10 mouse cellular contexts compared by ENCODE assay signal in the genomic region with DNA sequence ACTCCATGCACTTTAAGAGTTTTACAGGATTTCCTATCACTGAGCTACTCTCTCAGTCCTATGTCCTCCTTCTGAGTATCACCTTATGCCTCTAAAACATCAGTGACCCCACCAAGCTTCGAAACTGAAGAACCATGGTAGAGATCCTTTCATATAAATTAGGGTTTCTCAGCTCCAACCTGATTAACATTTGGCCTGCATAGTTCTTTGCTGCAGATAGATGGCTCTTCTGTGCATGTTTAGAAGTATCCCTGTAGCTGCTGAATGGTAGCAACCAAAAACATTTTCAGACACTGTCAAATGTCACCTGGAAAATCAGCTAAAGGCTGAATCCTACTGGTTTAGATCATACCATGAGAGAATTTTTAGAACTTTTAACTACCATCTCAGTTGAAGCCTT. TPM values are rescaled to one million over a fixed set of nuclear protein-coding genes. Genes with fewer than 3 reads are reported as not detected.
DNase-seq lines count a peak whose midpoint lies in the region; ATAC-seq and TF ChIP-seq lines count a peak whose summit lies in the region.
"Had no signal": no experiment of that assay in that cellular context is flagged by ENCODE, and none has a peak within 500 bp of the region (broad histone marks: within the 10 kb centered on the region; RNA-seq: fewer than 3 reads in every experiment).

No protein-coding gene starts in this region.

- peak overlapping the region; percentile 89 for H3K4me2 ChIP-seq in heart, embryonic 12.5 days
- H3K4me2 ChIP-seq in neural tube, embryonic 12.5 days (replicated peaks), result peak overlapping the region; percentile 77; the same call in 1 of the 2 replicates
- peak overlapping the region; percentile 88 for H3K4me2 ChIP-seq in liver, embryonic 13.5 days
- H3K4me2 ChIP-seq in stomach, postnatal 0 days (replicated peaks; ENCODE audit: low read depth), result no peak overlapping the region; the same call in 1 of the 2 replicates

- no peak for TF ChIP-seq EP300 in stomach, postnatal 0 days (optimal IDR thresholded peaks at IDR 0.05)

- peak overlapping the region; percentile 10; the same call in 1 of the 2 replicates for H3K4me3 ChIP-seq in heart, embryonic 12.5 days
- no peak overlapping the region for H3K4me3 ChIP-seq in neural tube, embryonic 12.5 days
- peak overlapping the region; percentile 96 for H3K4me3 ChIP-seq in liver, embryonic 13.5 days (replicated peaks)
- H3K4me3 ChIP-seq in stomach, postnatal 0 days (ENCODE audit: low read depth, low read length), result no peak overlapping the region

- ATAC-seq in heart, embryonic 12.5 days (ENCODE audit: insufficient number of reproducible peaks, low FRiP score), result no peak
- ATAC-seq in neural tube, embryonic 12.5 days (ENCODE audit: low FRiP score, low read depth), result no peak
- no peak for ATAC-seq in liver, embryonic 13.5 days (ENCODE audit: low read depth)
- no peak for ATAC-seq in stomach, postnatal 0 days (ENCODE audit: low FRiP score, low TSS enrichment)
- ATAC-seq in erythroid progenitor cell, adult 5-6 weeks (replicated peaks; ENCODE audit: low FRiP score, poor library complexity, severe bottlenecking), result no peak

- peaks cover 40% of the 10 kb centered on the region for H3K36me3 ChIP-seq in heart, embryonic 12.5 days
- H3K36me3 ChIP-seq in neural tube, embryonic 12.5 days, result peaks cover 31% of the 10 kb centered on the region
- peaks cover 54% of the 10 kb centered on the region for H3K36me3 ChIP-seq in liver, embryonic 13.5 days
- no peaks in the 10 kb centered on the region for H3K36me3 ChIP-seq in stomach, postnatal 0 days (ENCODE audit: control insufficient read depth, insufficient read depth, low read length)

- no peak overlapping the region for H3K27ac ChIP-seq in heart, embryonic 12.5 days (ENCODE audit: poor library complexity, severe bottlenecking)
- H3K27ac ChIP-seq in neural tube, embryonic 12.5 days, result no peak overlapping the region
- H3K27ac ChIP-seq in liver, embryonic 13.5 days, result no peak overlapping the region; the same call in 1 of the 2 replicates
- H3K27ac ChIP-seq in stomach, postnatal 0 days (replicated peaks), result no peak overlapping the region

- no peak for DNase-seq in heart, adult 18-20 months
- no peak for DNase-seq in neural tube, embryonic 10.5 days (ENCODE audit: extremely low spot score, low spot score)
- no peak for DNase-seq in liver, embryonic 13.5 days
- no peak for DNase-seq in stomach, postnatal 0 days (ENCODE audit: low spot score)
- DNase-seq in spleen, postnatal 10 days (ENCODE audit: low spot score in 2 of 2), result no peak
- DNase-seq: kidney, postnatal 14 days; thymus, adult 18-20 months had no signal

- peaks cover 21% of the 10 kb centered on the region for H3K4me1 ChIP-seq in heart, embryonic 12.5 days (replicated peaks)
- peaks cover 23% of the 10 kb centered on the region for H3K4me1 ChIP-seq in neural tube, embryonic 12.5 days
- H3K4me1 ChIP-seq in liver, embryonic 13.5 days (replicated peaks), result peaks cover 45% of the 10 kb centered on the region
- H3K4me1 ChIP-seq in stomach, postnatal 0 days (replicated peaks; ENCODE audit: control insufficient read depth, insufficient read depth), result peaks cover 7% of the 10 kb centered on the region; the same call in 1 of the 2 replicates

- 92% methylated on average over 1 of the region's 1 CpGs for WGBS in heart, embryonic 12.5 days
- WGBS in neural tube, embryonic 12.5 days, result 95% methylated on average over 1 of the region's 1 CpGs
- 88% methylated on average over 1 of the region's 1 CpGs for WGBS in liver, embryonic 13.5 days (ENCODE audit: insufficient replicate concordance)
- WGBS in stomach, postnatal 0 days, result 98% methylated on average over 1 of the region's 1 CpGs

- no peaks in the 10 kb centered on the region for H3K9me3 ChIP-seq in heart, embryonic 12.5 days (replicated peaks)
- no peaks in the 10 kb centered on the region for H3K9me3 ChIP-seq in neural tube, embryonic 12.5 days
- no peaks in the 10 kb centered on the region for H3K9me3 ChIP-seq in liver, embryonic 13.5 days (replicated peaks)
- no peaks in the 10 kb centered on the region for H3K9me3 ChIP-seq in stomach, postnatal 0 days (ENCODE audit: control insufficient read depth, low read length)

- no peaks in the 10 kb centered on the region for H3K27me3 ChIP-seq in heart, embryonic 12.5 days (replicated peaks)
- no peaks in the 10 kb centered on the region for H3K27me3 ChIP-seq in neural tube, embryonic 12.5 days (replicated peaks)
- no peaks in the 10 kb centered on the region for H3K27me3 ChIP-seq in liver, embryonic 13.5 days
- H3K27me3 ChIP-seq in stomach, postnatal 0 days (ENCODE audit: control insufficient read depth, insufficient read depth, low read length), result no peaks in the 10 kb centered on the region

- TF ChIP-seq CTCF in stomach, postnatal 0 days (IDR thresholded peaks at IDR 0.05; ENCODE audit: low read depth), result peak; percentile 25; the same call in 1 of the 2 replicates

- no peak overlapping the region for H3K9ac ChIP-seq in heart, embryonic 12.5 days
- H3K9ac ChIP-seq in neural tube, embryonic 12.5 days, result no peak overlapping the region
- peak overlapping the region; percentile 95; the same call in 1 of the 2 replicates for H3K9ac ChIP-seq in liver, embryonic 13.5 days
- H3K9ac ChIP-seq in stomach, postnatal 0 days (ENCODE audit: low read length), result no peak overlapping the region

RNA-seq across cellular contexts. Expression of gene Wdr77, which starts 1.9 kb away (rescaled TPM):
- polyA plus RNA-seq in heart, embryonic 12.5 days (2016; fragmentation: Nextera tagmentation; extraction: Ambion mirVana), result 89.4 and 89.9 TPM in 2 replicates
- 10 to 100 TPM; 40.8 to 51.0 TPM for total RNA-seq in heart, adult 18-20 months (2021)
- 99.3 and 102 TPM in 2 replicates for polyA plus RNA-seq in neural tube, embryonic 12.5 days (2016; fragmentation: Nextera tagmentation; extraction: Ambion mirVana)
- polyA plus RNA-seq in liver, embryonic 13.5 days (2015; fragmentation: Nextera tagmentation; extraction: Ambion mirVana), result 65.8 and 69.1 TPM in 2 replicates
- polyA plus RNA-seq in stomach, postnatal 0 days (2015; fragmentation: Nextera tagmentation; extraction: Ambion mirVana), result 52.7 and 54.4 TPM in 2 replicates
- total RNA-seq in erythroid progenitor cell, adult 5-6 weeks (2015; ENCODE audit: low replicate concordance), result 11.5 and 17.6 TPM in 2 replicates
- 8.7 and 10.1 TPM in 2 replicates for total RNA-seq in erythroid progenitor cell, adult 5-6 weeks (2017; ENCODE audit: low replicate concordance)

RNA-seq across cellular contexts. Expression of gene Atp5f1, which starts 2.7 kb away (rescaled TPM):
- polyA plus RNA-seq in heart, embryonic 12.5 days (2016; fragmentation: Nextera tagmentation; extraction: Ambion mirVana), result 745 and 746 TPM in 2 replicates
- total RNA-seq in heart, adult 18-20 months (2021), result 1,000 to 10,000 TPM; 1,228 to 1,265 TPM
- polyA plus RNA-seq in neural tube, embryonic 12.5 days (2016; fragmentation: Nextera tagmentation; extraction: Ambion mirVana), result 518 and 558 TPM in 2 replicates
- polyA plus RNA-seq in liver, embryonic 13.5 days (2015; fragmentation: Nextera tagmentation; extraction: Ambion mirVana), result 392 and 451 TPM in 2 replicates
- polyA plus RNA-seq in stomach, postnatal 0 days (2015; fragmentation: Nextera tagmentation; extraction: Ambion mirVana), result 406 and 414 TPM in 2 replicates
- 263 and 304 TPM in 2 replicates for total RNA-seq in erythroid progenitor cell, adult 5-6 weeks (2015; ENCODE audit: low replicate concordance)
- total RNA-seq in erythroid progenitor cell, adult 5-6 weeks (2017; ENCODE audit: low replicate concordance), result 199 and 322 TPM in 2 replicates

RNA-seq across cellular contexts. Expression of gene Ovgp1, which starts 16.3 kb away (rescaled TPM):
- 1.9 TPM in 2 replicates for polyA plus RNA-seq in heart, embryonic 12.5 days (2016; fragmentation: Nextera tagmentation; extraction: Ambion mirVana)
- under 1 TPM in 1 of 2 experiments, not detected in 1; 0.31 TPM for total RNA-seq in heart, adult 18-20 months (2021)
- 2.6 and 3.1 TPM in 2 replicates for polyA plus RNA-seq in neural tube, embryonic 12.5 days (2016; fragmentation: Nextera tagmentation; extraction: Ambion mirVana)
- 0.71 and 1.3 TPM in 2 replicates for polyA plus RNA-seq in liver, embryonic 13.5 days (2015; fragmentation: Nextera tagmentation; extraction: Ambion mirVana)
- 0.54 and 0.56 TPM in 2 replicates for polyA plus RNA-seq in stomach, postnatal 0 days (2015; fragmentation: Nextera tagmentation; extraction: Ambion mirVana)
- 5.0 and 9.4 TPM in 2 replicates for total RNA-seq in erythroid progenitor cell, adult 5-6 weeks (2015; ENCODE audit: low replicate concordance)
- total RNA-seq in erythroid progenitor cell, adult 5-6 weeks (2017; ENCODE audit: low replicate concordance), result 0.30 and 3.9 TPM in 2 replicates

RNA-seq across cellular contexts. Expression of gene I830077J02Rik, which starts 24.8 kb away (rescaled TPM):
- polyA plus RNA-seq in heart, embryonic 12.5 days (2016; fragmentation: Nextera tagmentation; extraction: Ambion mirVana), result 2.1 and 2.9 TPM in 2 replicates
- total RNA-seq in heart, adult 18-20 months (2021), result under 1 TPM; 0.15 to 0.41 TPM
- polyA plus RNA-seq in neural tube, embryonic 12.5 days (2016; fragmentation: Nextera tagmentation; extraction: Ambion mirVana), result 0.33 and 0.55 TPM in 2 replicates
- polyA plus RNA-seq in liver, embryonic 13.5 days (2015; fragmentation: Nextera tagmentation; extraction: Ambion mirVana), result 2.1 and 3.8 TPM in 2 replicates
- polyA plus RNA-seq in stomach, postnatal 0 days (2015; fragmentation: Nextera tagmentation; extraction: Ambion mirVana), result 0.63 and 1.2 TPM in 2 replicates
- total RNA-seq in erythroid progenitor cell, adult 5-6 weeks (2015; ENCODE audit: low replicate concordance), result 9.4 and 12.2 TPM in 2 replicates
- 1.4 and 3.4 TPM in 2 replicates for total RNA-seq in erythroid progenitor cell, adult 5-6 weeks (2017; ENCODE audit: low replicate concordance)

RNA-seq across cellular contexts. Expression of gene Pifo, which starts 57.2 kb away (rescaled TPM):
- not detected in 2 replicates for polyA plus RNA-seq in heart, embryonic 12.5 days (2016; fragmentation: Nextera tagmentation; extraction: Ambion mirVana)
- under 1 TPM in 1 of 2 experiments, not detected in 1; 0.64 TPM for total RNA-seq in heart, adult 18-20 months (2021)
- 0.22 TPM in 1 of 2 replicates, not detected in the other for polyA plus RNA-seq in neural tube, embryonic 12.5 days (2016; fragmentation: Nextera tagmentation; extraction: Ambion mirVana)
- not detected in 2 replicates for polyA plus RNA-seq in liver, embryonic 13.5 days (2015; fragmentation: Nextera tagmentation; extraction: Ambion mirVana)
- polyA plus RNA-seq in stomach, postnatal 0 days (2015; fragmentation: Nextera tagmentation; extraction: Ambion mirVana), result not detected in 2 replicates
- total RNA-seq in erythroid progenitor cell, adult 5-6 weeks (2015; ENCODE audit: low replicate concordance), result not detected in 2 replicates
- total RNA-seq in erythroid progenitor cell, adult 5-6 weeks (2017; ENCODE audit: low replicate concordance), result not detected in 2 replicates

Comparison
In these comparisons a context has a peak if more than half of its experiments do, and no peak if none do; other contexts are left out.
1. H3K4me3 ChIP-seq: peak in heart, embryonic 12.5 days (single experiment) and liver, embryonic 13.5 days (single experiment); none in neural tube, embryonic 12.5 days (single experiment) and stomach, postnatal 0 days (single experiment).